Mouse (Mus musculus): ENCODE measurements around the gene Sipa1l3.

DNA sequence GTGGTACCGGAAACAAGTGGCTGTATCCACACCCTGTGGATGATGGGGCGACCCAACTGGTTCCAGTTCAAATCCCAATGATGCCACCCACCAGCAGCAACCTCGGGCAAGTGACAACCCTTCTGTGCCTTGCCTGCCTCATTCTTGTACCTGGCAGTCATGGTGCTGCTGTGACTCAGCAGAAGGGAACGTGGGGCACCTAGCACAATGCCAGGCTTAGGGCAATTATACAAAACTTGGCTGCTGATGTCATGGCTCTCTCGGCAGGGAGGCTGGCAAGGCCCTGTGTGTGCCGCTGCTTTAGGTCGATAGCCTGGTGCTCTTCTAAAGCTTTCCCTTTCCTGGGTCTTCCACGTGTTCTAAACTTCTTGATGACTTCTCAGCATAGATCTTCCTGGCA, 166.2 kb downstream of the Sipa1l3 start:
- TF ChIP-seq CTCF (conservative IDR thresholded peaks at IDR 0.05; ENCODE audit: low read length), result no peak
- no peak for TF ChIP-seq NANOG (IDR thresholded peaks at IDR 0.05; ENCODE audit: borderline replicate concordance, low read length)

All from E14TG2a.4 (cell line).